Mouse (Mus musculus) heart, adult 10 weeks (tissue): ENCODE results near the gene Pou3f3. TPM values are rescaled to one million over a fixed set of nuclear protein-coding genes. Genes with fewer than 3 reads are reported as not detected.

ENCODE experiments used
- polyA plus RNA-seq: library from polyadenylated mRNA; stranded (reverse); fragments of 350-450 nt; fragmentation: Illumina TruSeq; extraction: RNeasy Lipid Tissue Mini Kit (QIAGEN cat#74804); gene quantifications from one replicate; pipeline ENCODE4 v1.2.3, GENCODE M21; 2014; ENCODE audit warnings: low read depth, low replicate concordance

Gene Pou3f3
- polyA plus RNA-seq, result not detected

GRCm38 (mm10) chr1:42695578-42695915 is at the start of gene Pou3f3:
TSS of gene Pou3f3 (plus strand) at chr1:42695768.

Other genes starting within 250 kb of the Pou3f3 start
- gene Mrps9, start 155.5 kb downstream of the Pou3f3 start, polyA plus RNA-seq, result 115 TPM